Mouse (Mus musculus) heart, adult 2 months (tissue): ENCODE results near the gene Tns3.

Source experiments
- CTCF ChIP-seq: fragments of 200-600 bp; IDR thresholded peaks from 2 replicates; pipeline ENCODE4 v1.8.1; 2022; ENCODE audit warnings: antibody characterized with exemption, mild to moderate bottlenecking, moderate library complexity
- POLR2A ChIP-seq: fragments of 200-500 bp; IDR thresholded peaks from 2 replicates; pipeline ENCODE4 v1.6.1; 2011; ENCODE audit warnings: mild to moderate bottlenecking, low read depth, low read length, control low read depth; ENCODE audit not compliant: insufficient read depth

- TF ChIP-seq POLR2A (no peak), CTCF (no peak)
Observed at GRCm38 (mm10) chr11:8674549-8675149, 10.3 kb upstream of the Tns3 start.
